Mouse (Mus musculus): ENCODE measurements around the gene Chrm3. TPM values are rescaled to one million over a fixed set of nuclear protein-coding genes. Genes with fewer than 3 reads are reported as not detected.
A peak's percentile ranks its signal among the peaks of the same experiment; 100 is the strongest.

The Chrm3 gene
- polyA plus RNA-seq, 1 experiment from 2014 or later: 0.06 TPM

GRCm38 (mm10) chr13:9889954-9890353 lies 470.7 kb downstream of the Chrm3 start:
- DNase-seq (ENCODE audit: low spot score): no peak
- WGBS: 81% methylated on average over 1 of the region's 1 CpGs
- H3K27me3 ChIP-seq (ENCODE audit: low read depth, poor library complexity, severe bottlenecking): no peaks in the 10 kb centered on the region

GRCm38 (mm10) chr13:9888284-9888683 lies 472.4 kb downstream of the Chrm3 start:
- WGBS: 78% methylated on average over 5 of the region's 5 CpGs
- DNase-seq (ENCODE audit: low spot score): no peak
- H3K36me3 ChIP-seq: no peaks in the 10 kb centered on the region
- no peaks in the 10 kb centered on the region for H3K9me3 ChIP-seq (replicated peaks)
- no peak overlapping the region for H3K27ac ChIP-seq (replicated peaks)
- H3K27me3 ChIP-seq (ENCODE audit: low read depth, poor library complexity, severe bottlenecking): no peaks in the 10 kb centered on the region
- H3K4me3 ChIP-seq: no peak overlapping the region
- no peaks in the 10 kb centered on the region for H3K4me1 ChIP-seq

More at GRCm38 (mm10) chr13:9889954-9890353, 470.7 kb downstream of the Chrm3 start:
- H3K4me1 ChIP-seq: no peaks in the 10 kb centered on the region
- no peaks in the 10 kb centered on the region for H3K36me3 ChIP-seq
- no peak overlapping the region for H3K27ac ChIP-seq (replicated peaks)
- H3K4me3 ChIP-seq: no peak overlapping the region
- no peaks in the 10 kb centered on the region for H3K9me3 ChIP-seq (replicated peaks)

GRCm38 (mm10) chr13:9887261-9887660 lies 473.4 kb downstream of the Chrm3 start:
- Histone ChIP-seq H3K27ac (replicated peaks) (no peak overlapping the region), H3K36me3 (no peaks in the 10 kb centered on the region), H3K9me3 (replicated peaks) (no peaks in the 10 kb centered on the region), H3K27me3 (ENCODE audit: low read depth, poor library complexity, severe bottlenecking) (no peaks in the 10 kb centered on the region), H3K4me3 (no peak overlapping the region), H3K4me1 (0 out of 2 replicates have a peak, but pooled peaks cover 2% of the 10 kb centered on the region)
- DNase-seq (ENCODE audit: low spot score): no peak
- WGBS: 94% methylated on average over 5 of the region's 5 CpGs

GRCm38 (mm10) chr13:9886465-9887135 lies 474.0 kb downstream of the Chrm3 start:
- Histone ChIP-seq H3K4me1 (0 out of 2 replicates have a peak, but pooled peaks cover 2% of the 10 kb centered on the region), H3K27ac (replicated peaks) (no peak overlapping the region), H3K9me3 (replicated peaks) (no peaks in the 10 kb centered on the region), H3K36me3 (no peaks in the 10 kb centered on the region), H3K4me3 (no peak overlapping the region), H3K27me3 (ENCODE audit: low read depth, poor library complexity, severe bottlenecking) (no peaks in the 10 kb centered on the region)
- 88% methylated on average over 6 of the region's 6 CpGs for WGBS
- no peak for DNase-seq (ENCODE audit: low spot score)

- WGBS: 50% methylated on average over 15 of the region's 15 CpGs
- H3K36me3 ChIP-seq: no peaks in the 10 kb centered on the region
- no peak overlapping the region for H3K4me3 ChIP-seq
- DNase-seq (ENCODE audit: low spot score): peak; percentile 67
- no peaks in the 10 kb centered on the region for H3K9me3 ChIP-seq (replicated peaks)
- no peaks in the 10 kb centered on the region for H3K27me3 ChIP-seq (ENCODE audit: low read depth, poor library complexity, severe bottlenecking)
- H3K4me1 ChIP-seq: 0 out of 2 replicates have a peak, but pooled peaks cover 2% of the 10 kb centered on the region
- H3K27ac ChIP-seq (replicated peaks): no peak overlapping the region; the same call in 1 of the 2 replicates
Measured at GRCm38 (mm10) chr13:9882362-9883282, 478.0 kb downstream of the Chrm3 start.

GRCm38 (mm10) chr13:9881930-9882329 lies 478.7 kb downstream of the Chrm3 start:
- no peak overlapping the region for H3K4me3 ChIP-seq
- 0 out of 2 replicates have a peak, but pooled peaks cover 2% of the 10 kb centered on the region for H3K4me1 ChIP-seq
- WGBS: 63% methylated on average over 4 of the region's 4 CpGs
- no peaks in the 10 kb centered on the region for H3K27me3 ChIP-seq (ENCODE audit: low read depth, poor library complexity, severe bottlenecking)
- no peaks in the 10 kb centered on the region for H3K9me3 ChIP-seq (replicated peaks)
- DNase-seq (ENCODE audit: low spot score): no peak
- no peaks in the 10 kb centered on the region for H3K36me3 ChIP-seq
- H3K27ac ChIP-seq (replicated peaks): no peak overlapping the region

- Histone ChIP-seq H3K27me3 (ENCODE audit: low read depth, poor library complexity, severe bottlenecking) (no peaks in the 10 kb centered on the region), H3K9me3 (replicated peaks) (no peaks in the 10 kb centered on the region), H3K4me1 (0 out of 2 replicates have a peak, but pooled peaks cover 2% of the 10 kb centered on the region), H3K36me3 (no peaks in the 10 kb centered on the region), H3K4me3 (no peak overlapping the region), H3K27ac (replicated peaks) (no peak overlapping the region)
- 89% methylated on average over 4 of the region's 4 CpGs for WGBS
- DNase-seq (ENCODE audit: low spot score): no peak
Measured at GRCm38 (mm10) chr13:9880401-9880800, 480.2 kb downstream of the Chrm3 start.

- Histone ChIP-seq H3K9me3 (replicated peaks) (no peaks in the 10 kb centered on the region), H3K27ac (replicated peaks) (no peak overlapping the region), H3K4me3 (no peak overlapping the region), H3K4me1 (0 out of 2 replicates have a peak, but pooled peaks cover 2% of the 10 kb centered on the region), H3K27me3 (ENCODE audit: low read depth, poor library complexity, severe bottlenecking) (no peaks in the 10 kb centered on the region), H3K36me3 (no peaks in the 10 kb centered on the region)
- 88% methylated on average over 7 of the region's 7 CpGs for WGBS
- DNase-seq (ENCODE audit: low spot score): no peak
Measured at GRCm38 (mm10) chr13:9878596-9879010, 482.0 kb downstream of the Chrm3 start.

GRCm38 (mm10) chr13:9873377-9873776 lies 487.3 kb downstream of the Chrm3 start:
- Histone ChIP-seq H3K27me3 (ENCODE audit: low read depth, poor library complexity, severe bottlenecking) (no peaks in the 10 kb centered on the region), H3K9me3 (replicated peaks) (no peaks in the 10 kb centered on the region), H3K36me3 (no peaks in the 10 kb centered on the region), H3K27ac (replicated peaks) (no peak overlapping the region), H3K4me1 (no peaks in the 10 kb centered on the region), H3K4me3 (no peak overlapping the region)
- WGBS: 79% methylated on average over 3 of the region's 3 CpGs
- no peak for DNase-seq (ENCODE audit: low spot score)

- DNase-seq (ENCODE audit: low spot score): no peak
- 93% methylated on average over 2 of the region's 2 CpGs for WGBS
- Histone ChIP-seq H3K4me3 (no peak overlapping the region), H3K36me3 (no peaks in the 10 kb centered on the region), H3K9me3 (replicated peaks) (no peaks in the 10 kb centered on the region), H3K27me3 (ENCODE audit: low read depth, poor library complexity, severe bottlenecking) (no peaks in the 10 kb centered on the region), H3K4me1 (no peaks in the 10 kb centered on the region), H3K27ac (replicated peaks) (no peak overlapping the region)
Measured at GRCm38 (mm10) chr13:9866161-9866560, 494.5 kb downstream of the Chrm3 start.

- Histone ChIP-seq H3K36me3 (no peaks in the 10 kb centered on the region), H3K27me3 (ENCODE audit: low read depth, poor library complexity, severe bottlenecking) (no peaks in the 10 kb centered on the region), H3K4me1 (no peaks in the 10 kb centered on the region), H3K27ac (replicated peaks) (no peak overlapping the region), H3K4me3 (no peak overlapping the region), H3K9me3 (replicated peaks) (no peaks in the 10 kb centered on the region)
- 80% methylated on average over 3 of the region's 3 CpGs for WGBS
- DNase-seq (ENCODE audit: low spot score): no peak
Measured at GRCm38 (mm10) chr13:9847515-9847914, 513.1 kb downstream of the Chrm3 start.

GRCm38 (mm10) chr13:9846543-9847434 lies 513.9 kb downstream of the Chrm3 start:
- H3K4me3 ChIP-seq: no peak overlapping the region
- H3K27ac ChIP-seq (replicated peaks): no peak overlapping the region
- H3K27me3 ChIP-seq (ENCODE audit: low read depth, poor library complexity, severe bottlenecking): no peaks in the 10 kb centered on the region
- DNase-seq (ENCODE audit: low spot score): peak; percentile 61
- WGBS: 42% methylated on average over 14 of the region's 14 CpGs
- no peaks in the 10 kb centered on the region for H3K36me3 ChIP-seq
- H3K9me3 ChIP-seq (replicated peaks): no peaks in the 10 kb centered on the region
- no peaks in the 10 kb centered on the region for H3K4me1 ChIP-seq

Data from midbrain, embryonic 10.5 days (tissue).